Mouse (Mus musculus): ENCODE results near the gene Antxr1. TPM values are rescaled to one million over a fixed set of nuclear protein-coding genes. Genes with fewer than 3 reads are reported as not detected.

Antxr1 gene
- polyA plus RNA-seq, 1 experiment from 2014 or later, result 8.0 TPM

GRCm38 (mm10) chr6:87222854-87223631 is 112.6 kb downstream of the Antxr1 start:
- H3K36me3 ChIP-seq (ENCODE audit: control insufficient read depth, insufficient read depth, low read length), result no peaks in the 10 kb centered on the region
- peak; percentile 57; the same call in 1 of the 2 replicates for ATAC-seq (ENCODE audit: insufficient read depth, low FRiP score)
- H3K4me1 ChIP-seq (ENCODE audit: control insufficient read depth, insufficient read depth, low read length), result peaks cover 13% of the 10 kb centered on the region
- 25% methylated on average over 10 of the region's 10 CpGs for WGBS
- H3K4me2 ChIP-seq (ENCODE audit: low read depth, low read length), result no peak overlapping the region
- peak overlapping the region; percentile 39; the same call in 1 of the 2 replicates for H3K27ac ChIP-seq (ENCODE audit: low read length)
- H3K9ac ChIP-seq (ENCODE audit: low read length), result no peak overlapping the region
- H3K27me3 ChIP-seq (ENCODE audit: control insufficient read depth, insufficient read depth, low read length), result no peaks in the 10 kb centered on the region
- H3K9me3 ChIP-seq (replicated peaks; ENCODE audit: control insufficient read depth, low read length), result no peaks in the 10 kb centered on the region
- H3K4me3 ChIP-seq (replicated peaks; ENCODE audit: low read length), result no peak overlapping the region

- no peak for ATAC-seq (ENCODE audit: insufficient read depth, low FRiP score)
- Histone ChIP-seq H3K4me1 (ENCODE audit: control insufficient read depth, insufficient read depth, low read length) (peaks cover 13% of the 10 kb centered on the region), H3K9me3 (replicated peaks; ENCODE audit: control insufficient read depth, low read length) (no peaks in the 10 kb centered on the region), H3K27me3 (ENCODE audit: control insufficient read depth, insufficient read depth, low read length) (no peaks in the 10 kb centered on the region), H3K36me3 (ENCODE audit: control insufficient read depth, insufficient read depth, low read length) (no peaks in the 10 kb centered on the region), H3K27ac (ENCODE audit: low read length) (no peak overlapping the region), H3K9ac (ENCODE audit: low read length) (no peak overlapping the region), H3K4me2 (ENCODE audit: low read depth, low read length) (no peak overlapping the region), H3K4me3 (replicated peaks; ENCODE audit: low read length) (no peak overlapping the region)
- WGBS, result 67% methylated on average over 13 of the region's 13 CpGs
Observed at GRCm38 (mm10) chr6:87219061-87219992, 116.3 kb downstream of the Antxr1 start.

- Histone ChIP-seq H3K27me3 (ENCODE audit: control insufficient read depth, insufficient read depth, low read length) (no peaks in the 10 kb centered on the region), H3K9ac (ENCODE audit: low read length) (no peak overlapping the region), H3K4me2 (ENCODE audit: low read depth, low read length) (no peak overlapping the region), H3K4me3 (replicated peaks; ENCODE audit: low read length) (no peak overlapping the region), H3K9me3 (replicated peaks; ENCODE audit: control insufficient read depth, low read length) (no peaks in the 10 kb centered on the region), H3K27ac (ENCODE audit: low read length) (no peak overlapping the region), H3K36me3 (ENCODE audit: control insufficient read depth, insufficient read depth, low read length) (0 out of 2 replicates have a peak, but pooled peaks cover 3% of the 10 kb centered on the region), H3K4me1 (ENCODE audit: control insufficient read depth, insufficient read depth, low read length) (no peaks in the 10 kb centered on the region)
- no peak for ATAC-seq (ENCODE audit: insufficient read depth, low FRiP score)
- WGBS, result 65% methylated on average over 2 of the region's 2 CpGs
Observed at GRCm38 (mm10) chr6:87216114-87216591, 119.5 kb downstream of the Antxr1 start.

- H3K4me1 ChIP-seq (ENCODE audit: control insufficient read depth, insufficient read depth, low read length), result 0 out of 2 replicates have a peak, but pooled peaks cover 3% of the 10 kb centered on the region
- no peak overlapping the region for H3K9ac ChIP-seq (ENCODE audit: low read length)
- ATAC-seq (ENCODE audit: insufficient read depth, low FRiP score), result no peak
- no peak overlapping the region for H3K4me2 ChIP-seq (ENCODE audit: low read depth, low read length)
- no peaks in the 10 kb centered on the region for H3K27me3 ChIP-seq (ENCODE audit: control insufficient read depth, insufficient read depth, low read length)
- WGBS, result 58% methylated on average over 7 of the region's 7 CpGs
- H3K9me3 ChIP-seq (replicated peaks; ENCODE audit: control insufficient read depth, low read length), result no peaks in the 10 kb centered on the region
- no peak overlapping the region for H3K27ac ChIP-seq (ENCODE audit: low read length)
- H3K36me3 ChIP-seq (ENCODE audit: control insufficient read depth, insufficient read depth, low read length), result 0 out of 2 replicates have a peak, but pooled peaks cover 3% of the 10 kb centered on the region
- no peak overlapping the region for H3K4me3 ChIP-seq (replicated peaks; ENCODE audit: low read length)
Observed at GRCm38 (mm10) chr6:87213262-87213661, 122.4 kb downstream of the Antxr1 start.

- Histone ChIP-seq H3K27me3 (ENCODE audit: control insufficient read depth, insufficient read depth, low read length) (no peaks in the 10 kb centered on the region), H3K4me2 (ENCODE audit: low read depth, low read length) (no peak overlapping the region), H3K36me3 (ENCODE audit: control insufficient read depth, insufficient read depth, low read length) (0 out of 2 replicates have a peak, but pooled peaks cover 3% of the 10 kb centered on the region), H3K9me3 (replicated peaks; ENCODE audit: control insufficient read depth, low read length) (no peaks in the 10 kb centered on the region), H3K9ac (ENCODE audit: low read length) (no peak overlapping the region), H3K27ac (ENCODE audit: low read length) (no peak overlapping the region), H3K4me3 (replicated peaks; ENCODE audit: low read length) (no peak overlapping the region), H3K4me1 (ENCODE audit: control insufficient read depth, insufficient read depth, low read length) (0 out of 2 replicates have a peak, but pooled peaks cover 9% of the 10 kb centered on the region)
- WGBS, result 83% methylated on average over 3 of the region's 3 CpGs
- no peak for ATAC-seq (ENCODE audit: insufficient read depth, low FRiP score)
Observed at GRCm38 (mm10) chr6:87211551-87211950, 124.1 kb downstream of the Antxr1 start.

GRCm38 (mm10) chr6:87207373-87207982 is 128.1 kb downstream of the Antxr1 start:
- WGBS, result 46% methylated on average over 13 of the region's 13 CpGs
- H3K27ac ChIP-seq (ENCODE audit: low read length), result peak overlapping the region; percentile 66
- H3K27me3 ChIP-seq (ENCODE audit: control insufficient read depth, insufficient read depth, low read length), result no peaks in the 10 kb centered on the region
- no peak overlapping the region for H3K4me3 ChIP-seq (replicated peaks; ENCODE audit: low read length)
- H3K4me1 ChIP-seq (ENCODE audit: control insufficient read depth, insufficient read depth, low read length), result peaks cover 18% of the 10 kb centered on the region; the same call in 1 of the 2 replicates
- no peak overlapping the region for H3K9ac ChIP-seq (ENCODE audit: low read length)
- peak; percentile 60 for ATAC-seq (ENCODE audit: insufficient read depth, low FRiP score)
- no peak overlapping the region for H3K4me2 ChIP-seq (ENCODE audit: low read depth, low read length)
- H3K36me3 ChIP-seq (ENCODE audit: control insufficient read depth, insufficient read depth, low read length), result 0 out of 2 replicates have a peak, but pooled peaks cover 3% of the 10 kb centered on the region
- no peaks in the 10 kb centered on the region for H3K9me3 ChIP-seq (replicated peaks; ENCODE audit: control insufficient read depth, low read length)

GRCm38 (mm10) chr6:87206790-87207189 is 128.8 kb downstream of the Antxr1 start:
- H3K4me1 ChIP-seq (ENCODE audit: control insufficient read depth, insufficient read depth, low read length), result peaks cover 18% of the 10 kb centered on the region; the same call in 1 of the 2 replicates
- ATAC-seq (ENCODE audit: insufficient read depth, low FRiP score), result no peak
- 0 out of 2 replicates have a peak, but pooled peaks cover 4% of the 10 kb centered on the region for H3K36me3 ChIP-seq (ENCODE audit: control insufficient read depth, insufficient read depth, low read length)
- H3K27me3 ChIP-seq (ENCODE audit: control insufficient read depth, insufficient read depth, low read length), result no peaks in the 10 kb centered on the region
- H3K4me2 ChIP-seq (ENCODE audit: low read depth, low read length), result no peak overlapping the region
- H3K27ac ChIP-seq (ENCODE audit: low read length), result no peak overlapping the region
- 87% methylated on average over 4 of the region's 4 CpGs for WGBS
- no peaks in the 10 kb centered on the region for H3K9me3 ChIP-seq (replicated peaks; ENCODE audit: control insufficient read depth, low read length)
- no peak overlapping the region for H3K9ac ChIP-seq (ENCODE audit: low read length)
- no peak overlapping the region for H3K4me3 ChIP-seq (replicated peaks; ENCODE audit: low read length)

GRCm38 (mm10) chr6:87203467-87203866 is 132.2 kb downstream of the Antxr1 start:
- H3K9ac ChIP-seq (ENCODE audit: low read length), result no peak overlapping the region
- ATAC-seq (ENCODE audit: insufficient read depth, low FRiP score), result no peak
- H3K4me3 ChIP-seq (replicated peaks; ENCODE audit: low read length), result no peak overlapping the region
- H3K27me3 ChIP-seq (ENCODE audit: control insufficient read depth, insufficient read depth, low read length), result no peaks in the 10 kb centered on the region
- H3K4me2 ChIP-seq (ENCODE audit: low read depth, low read length), result no peak overlapping the region
- peaks cover 17% of the 10 kb centered on the region; the same call in 1 of the 2 replicates for H3K4me1 ChIP-seq (ENCODE audit: control insufficient read depth, insufficient read depth, low read length)
- 73% methylated on average over 4 of the region's 4 CpGs for WGBS
- H3K9me3 ChIP-seq (replicated peaks; ENCODE audit: control insufficient read depth, low read length), result no peaks in the 10 kb centered on the region
- 0 out of 2 replicates have a peak, but pooled peaks cover 5% of the 10 kb centered on the region for H3K36me3 ChIP-seq (ENCODE audit: control insufficient read depth, insufficient read depth, low read length)
- H3K27ac ChIP-seq (ENCODE audit: low read length), result no peak overlapping the region

Measured in stomach, embryonic 16.5 days (tissue).